Mouse (Mus musculus): Measurements from ENCODE around the gene Gm37240.

DNA sequence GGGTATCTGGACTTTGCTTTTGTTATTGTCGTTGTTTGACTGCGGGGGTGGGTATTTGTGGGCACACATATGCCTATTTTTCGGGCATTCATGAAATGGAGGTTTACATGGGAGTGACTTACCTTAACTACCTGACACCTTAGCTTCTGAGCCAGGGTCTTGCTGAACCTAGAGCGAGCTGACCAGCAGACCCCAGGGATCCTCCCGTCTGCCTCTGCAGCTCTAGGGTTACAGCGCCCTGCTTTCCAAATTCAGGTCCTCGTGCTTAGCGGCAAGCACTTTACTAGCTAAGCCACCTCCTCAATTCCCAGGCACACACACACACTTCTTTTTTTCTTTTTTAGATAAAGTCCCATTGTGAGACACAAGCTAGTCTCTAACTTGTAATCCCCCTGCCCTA is 36.0 kb upstream of the Gm37240 start:
- TF ChIP-seq CTCF (IDR thresholded peaks at IDR 0.05; ENCODE audit: low read depth) (no peak), EP300 (optimal IDR thresholded peaks at IDR 0.05) (no peak)
